Mouse (Mus musculus) embryonic facial prominence, embryonic 13.5 days (tissue): ENCODE data around the gene Emid1. TPM values are rescaled to one million over a fixed set of nuclear protein-coding genes. Genes with fewer than 3 reads are reported as not detected.

Experiments used
- ATAC-seq: fragments of 200-750 bp; cut with Nextera tagmentation; 2 replicates; pipeline ENCODE4 v1.8.0; 2017; ENCODE audit warnings: low read depth; ENCODE audit not compliant: insufficient number of reproducible peaks, insufficient read depth, low FRiP score, low TSS enrichment
- H3K27ac ChIP-seq: fragments of 300-500 bp; sonication (generic); 2 replicates; pipeline ENCODE4 v1.5.1; 2015; ENCODE audit warnings: moderate library complexity, mild to moderate bottlenecking, inconsistent platforms
- H3K27me3 ChIP-seq: fragments of 300-500 bp; sonication (generic); 2 replicates; pipeline ENCODE4 v1.6.1; 2015; ENCODE audit warnings: mild to moderate bottlenecking, inconsistent platforms
- H3K36me3 ChIP-seq: fragments of 300-500 bp; sonication (generic); 2 replicates; pipeline ENCODE4 v1.6.1; 2015; ENCODE audit warnings: mild to moderate bottlenecking, inconsistent platforms
- H3K4me1 ChIP-seq: fragments of 300-500 bp; sonication (generic); 2 replicates; pipeline ENCODE4 v1.6.1; 2015; ENCODE audit warnings: inconsistent platforms
- H3K4me2 ChIP-seq: fragments of 300-500 bp; sonication (generic); 2 replicates; pipeline ENCODE4 v1.6.1; 2015; ENCODE audit warnings: moderate library complexity, mild to moderate bottlenecking, inconsistent platforms
- H3K4me3 ChIP-seq: fragments of 300-500 bp; sonication (generic); 2 replicates; pipeline ENCODE4 v1.5.1; 2015; ENCODE audit warnings: mild to moderate bottlenecking, inconsistent platforms
- H3K9ac ChIP-seq: fragments of 300-500 bp; sonication (generic); 2 replicates; pipeline ENCODE4 v1.6.1; 2015; ENCODE audit warnings: mild to moderate bottlenecking, inconsistent platforms
- H3K9me3 ChIP-seq: fragments of 300-500 bp; sonication (generic); 2 replicates; pipeline ENCODE4 v1.6.1; 2016; ENCODE audit warnings: inconsistent platforms
- WGBS: fragments of 180-500 bp; shearing (Covaris S2); methylation state at CpG from one replicate; pipeline ENCODE4 v1.1.7; 2015; ENCODE audit warnings: mixed read lengths; 5-methylcytosine and 5-hydroxymethylcytosine counted together
- polyA plus RNA-seq: library from polyadenylated mRNA; unstranded; fragments of >200 nt; fragmentation: Nextera tagmentation; extraction: Ambion mirVana; gene quantifications from 2 replicates; pipeline ENCODE4 v1.2.1, GENCODE M21; 2015

Emid1 gene
- polyA plus RNA-seq, 1 experiment from 2014 or later = 50.4 TPM

DNA sequence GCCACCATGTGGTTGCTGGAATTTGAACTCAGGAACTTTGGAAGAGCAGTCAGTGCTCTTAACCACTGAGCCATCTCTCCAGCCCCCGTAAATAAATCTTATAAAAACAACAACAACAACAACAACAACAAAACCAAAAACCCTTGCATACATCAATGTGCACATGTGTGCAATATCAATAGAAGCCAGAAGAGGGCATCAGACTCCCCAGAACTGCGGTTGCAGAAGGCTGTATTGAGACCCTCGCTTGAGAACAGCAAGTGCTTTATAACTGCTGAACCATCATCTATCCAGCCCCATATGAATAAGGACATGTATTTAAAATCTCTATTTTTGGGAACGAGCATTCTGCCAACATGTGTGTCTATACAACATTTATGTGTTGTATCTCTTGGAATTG is 77.2 kb downstream of the Emid1 start:
- no peak for ATAC-seq
- H3K4me1 ChIP-seq = no peaks in the 10 kb centered on the region
- WGBS = 71% methylated on average over 4 of the region's 4 CpGs

GRCm38 (mm10) chr11:5068126-5068971 is 83.7 kb downstream of the Emid1 start:
- no peak overlapping the region for H3K27ac ChIP-seq
- peaks cover 18% of the 10 kb centered on the region for H3K4me1 ChIP-seq
- no peak for ATAC-seq
- H3K9ac ChIP-seq = no peak overlapping the region
- H3K27me3 ChIP-seq = peaks cover 15% of the 10 kb centered on the region
- peaks cover 54% of the 10 kb centered on the region for H3K36me3 ChIP-seq
- no peaks in the 10 kb centered on the region for H3K9me3 ChIP-seq
- H3K4me3 ChIP-seq = no peak overlapping the region
- 88% methylated on average over 9 of the region's 9 CpGs for WGBS
- H3K4me2 ChIP-seq = no peak overlapping the region

More for the DNA sequence above, 77.2 kb downstream of the Emid1 start:
- H3K27me3 ChIP-seq = no peaks in the 10 kb centered on the region
- no peak overlapping the region for H3K4me3 ChIP-seq
- H3K9me3 ChIP-seq = no peaks in the 10 kb centered on the region
- no peak overlapping the region for H3K9ac ChIP-seq
- H3K36me3 ChIP-seq = peaks cover 86% of the 10 kb centered on the region
- H3K27ac ChIP-seq = no peak overlapping the region
- H3K4me2 ChIP-seq = no peak overlapping the region

DNA sequence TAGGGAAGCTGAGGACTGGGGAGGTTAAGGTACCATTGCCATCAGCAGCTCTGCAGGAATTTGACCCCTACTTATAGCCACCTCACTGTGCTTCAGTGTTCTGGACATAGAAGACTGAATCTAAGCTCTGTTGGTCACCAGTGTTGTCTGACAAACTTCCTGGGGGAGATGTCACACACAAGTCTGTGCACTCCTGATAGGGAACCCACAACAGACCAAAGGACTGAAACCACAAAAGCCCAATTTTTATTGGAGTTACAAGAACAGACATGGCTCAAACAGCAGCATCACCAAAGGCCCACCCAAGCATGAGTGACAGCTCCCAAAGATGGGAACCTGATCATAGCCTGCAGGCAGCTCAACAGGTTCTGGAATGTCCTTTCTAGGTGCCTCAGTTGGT is 85.0 kb downstream of the Emid1 start:
- Histone ChIP-seq H3K9ac (no peak overlapping the region), H3K4me3 (no peak overlapping the region), H3K36me3 (peaks cover 41% of the 10 kb centered on the region), H3K27me3 (peaks cover 27% of the 10 kb centered on the region), H3K4me1 (peaks cover 30% of the 10 kb centered on the region), H3K9me3 (no peaks in the 10 kb centered on the region), H3K27ac (no peak overlapping the region), H3K4me2 (no peak overlapping the region)
- no peak for ATAC-seq

DNA sequence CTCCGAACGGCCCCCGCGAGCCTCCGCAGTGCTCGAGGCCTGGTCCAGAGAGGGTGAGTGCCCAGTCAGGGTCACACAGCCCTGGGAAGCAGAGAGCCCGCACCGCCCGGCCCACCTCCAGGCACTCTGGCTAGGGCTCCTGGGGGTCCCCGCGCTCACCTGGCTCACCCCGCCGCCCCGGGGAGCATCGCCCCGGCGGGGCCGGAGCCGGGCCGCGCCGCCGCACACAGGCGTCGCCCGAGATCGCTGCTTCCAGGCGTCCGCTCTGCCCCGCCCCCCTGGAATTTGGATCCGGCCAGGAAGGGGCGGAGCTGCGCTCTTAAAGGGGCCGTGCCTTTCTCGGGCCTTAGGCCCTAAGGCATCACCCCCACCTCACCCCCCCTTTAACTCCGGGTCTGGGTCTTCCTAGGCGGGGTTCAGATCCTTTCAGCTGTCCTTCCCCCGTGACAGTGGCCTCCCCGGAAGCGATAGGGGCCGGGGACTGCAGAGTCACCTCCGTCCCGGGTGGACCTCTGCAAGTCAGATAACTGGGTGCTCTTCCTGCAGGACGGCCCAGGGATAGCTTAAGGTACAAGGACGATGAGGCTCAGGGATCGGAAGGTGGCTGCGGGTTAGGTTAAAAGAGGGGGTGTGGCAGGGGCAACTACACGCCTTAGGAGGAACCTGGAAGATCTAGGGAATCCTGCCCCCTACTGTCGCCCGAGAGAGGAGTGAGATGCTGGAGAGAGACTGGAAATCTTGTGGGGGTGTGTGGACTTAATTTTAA is 86.8 kb downstream of the Emid1 start, which contains the start of gene Gas2l1:
Gene Gas2l1 (minus strand): TSS at position 272 of the 766 bp plus-strand sequence.
- peaks cover 29% of the 10 kb centered on the region for H3K36me3 ChIP-seq
- H3K9ac ChIP-seq = peak within 1 kb of the TSS; percentile 86
- ATAC-seq = peak; percentile 64
- peak within 1 kb of the TSS; percentile 76 for H3K4me3 ChIP-seq
- H3K4me1 ChIP-seq = peaks cover 43% of the 10 kb centered on the region
- no peaks in the 10 kb centered on the region for H3K9me3 ChIP-seq
- peak within 1 kb of the TSS; percentile 95 for H3K4me2 ChIP-seq
- WGBS = under 1% methylated on average over 47 of the region's 50 CpGs
- peaks cover 46% of the 10 kb centered on the region for H3K27me3 ChIP-seq
- H3K27ac ChIP-seq = peak within 1 kb of the TSS; percentile 66; the same call in 1 of the 2 replicates

DNA sequence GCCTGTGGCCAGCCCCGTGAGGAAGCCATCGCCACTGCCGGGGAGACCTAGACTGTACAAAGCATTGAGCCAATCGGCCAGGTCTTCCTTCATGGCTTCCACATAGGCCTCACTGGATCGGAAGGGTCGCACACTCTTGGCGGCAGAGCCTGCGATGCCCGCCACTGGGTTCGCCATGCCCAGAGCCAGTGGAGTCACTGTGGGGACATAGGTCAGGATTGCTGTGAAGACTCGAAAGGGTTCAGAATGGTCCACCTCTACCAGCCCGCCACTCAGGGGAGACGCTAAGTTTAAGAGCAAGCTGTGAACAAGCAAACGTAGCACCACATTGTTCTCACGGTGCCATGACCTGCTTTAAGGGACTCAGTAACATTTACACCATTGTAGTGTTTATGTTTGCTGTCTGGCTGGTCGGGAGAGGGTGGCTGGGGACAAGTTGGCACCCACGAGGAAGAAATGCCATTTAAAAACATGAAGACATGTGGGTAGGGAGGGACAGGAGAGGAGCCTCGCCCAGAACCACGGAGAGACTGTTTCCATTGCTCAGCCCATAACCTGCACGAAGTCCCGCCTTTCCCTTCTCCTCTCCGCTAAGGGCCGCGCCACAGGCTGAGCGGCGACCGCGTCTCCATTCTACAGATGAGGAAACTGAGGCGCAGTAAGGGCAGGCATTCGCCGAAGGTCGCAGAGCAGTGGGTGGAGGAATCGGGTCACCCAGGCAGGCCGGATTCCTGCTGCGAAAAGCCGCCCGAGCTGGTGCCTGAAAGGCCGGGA is 87.6 kb downstream of the Emid1 start:
- H3K4me2 ChIP-seq = peak overlapping the region; percentile 95
- H3K27me3 ChIP-seq = peaks cover 53% of the 10 kb centered on the region
- 15% methylated on average over 38 of the region's 38 CpGs for WGBS
- H3K27ac ChIP-seq = peak overlapping the region; percentile 66; the same call in 1 of the 2 replicates
- ATAC-seq = no peak
- peaks cover 23% of the 10 kb centered on the region for H3K36me3 ChIP-seq
- peaks cover 47% of the 10 kb centered on the region for H3K4me1 ChIP-seq
- no peaks in the 10 kb centered on the region for H3K9me3 ChIP-seq
- peak overlapping the region; percentile 86 for H3K9ac ChIP-seq
- peak overlapping the region; percentile 76 for H3K4me3 ChIP-seq

DNA sequence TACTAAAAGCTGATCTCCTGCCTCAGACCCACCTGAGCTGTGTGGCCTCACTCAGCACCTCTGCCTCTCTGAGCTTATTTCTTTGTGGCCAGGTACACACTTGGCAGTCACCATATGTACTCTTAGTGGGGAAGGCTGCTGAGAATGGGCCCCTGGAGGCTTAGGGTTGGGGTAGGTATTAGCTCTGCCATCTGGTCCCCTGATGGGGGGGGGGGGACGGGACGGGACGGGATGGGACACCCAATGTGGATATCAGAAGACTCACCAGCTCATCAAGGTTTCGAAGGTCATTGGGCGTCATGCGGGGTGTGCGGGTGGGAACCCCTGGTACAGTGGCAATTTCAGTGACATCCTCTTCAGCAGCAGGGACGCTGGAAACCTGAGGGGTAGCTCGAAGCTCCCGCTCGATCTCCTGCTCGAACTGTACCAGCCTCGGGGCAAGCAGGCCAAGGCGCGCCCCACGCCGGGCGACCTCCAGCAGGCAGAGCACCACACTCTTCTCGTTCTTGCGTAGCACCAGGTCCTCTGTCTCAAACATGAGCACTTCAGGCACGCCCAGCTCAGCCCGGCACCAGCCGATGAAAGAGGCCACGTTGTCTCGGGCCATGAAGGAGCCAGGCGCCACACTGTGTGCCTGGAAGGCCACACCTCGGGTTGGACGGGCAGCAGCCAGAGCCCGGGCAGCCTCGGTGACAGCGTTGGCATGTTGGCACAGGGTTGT is 88.3 kb downstream of the Emid1 start:
- 48% methylated on average over 31 of the region's 31 CpGs for WGBS
- H3K9ac ChIP-seq = peak overlapping the region; percentile 86
- H3K27me3 ChIP-seq = peaks cover 61% of the 10 kb centered on the region
- no peaks in the 10 kb centered on the region for H3K9me3 ChIP-seq
- no peak for ATAC-seq
- peaks cover 16% of the 10 kb centered on the region for H3K36me3 ChIP-seq
- peak overlapping the region; percentile 95 for H3K4me2 ChIP-seq
- H3K4me1 ChIP-seq = peaks cover 55% of the 10 kb centered on the region
- no peak overlapping the region for H3K27ac ChIP-seq
- peak overlapping the region; percentile 76 for H3K4me3 ChIP-seq

- Histone ChIP-seq H3K9me3 (no peaks in the 10 kb centered on the region), H3K4me1 (peaks cover 60% of the 10 kb centered on the region), H3K4me2 (peak overlapping the region; percentile 95), H3K9ac (no peak overlapping the region), H3K36me3 (peaks cover 8% of the 10 kb centered on the region), H3K27me3 (peaks cover 68% of the 10 kb centered on the region), H3K27ac (no peak overlapping the region), H3K4me3 (peak overlapping the region; percentile 42; the same call in 1 of the 2 replicates)
- ATAC-seq = no peak
- 62% methylated on average over 13 of the region's 13 CpGs for WGBS
These were observed 89.1 kb downstream of the Emid1 start for GRCm38 (mm10) chr11:5062860-5063505.

DNA sequence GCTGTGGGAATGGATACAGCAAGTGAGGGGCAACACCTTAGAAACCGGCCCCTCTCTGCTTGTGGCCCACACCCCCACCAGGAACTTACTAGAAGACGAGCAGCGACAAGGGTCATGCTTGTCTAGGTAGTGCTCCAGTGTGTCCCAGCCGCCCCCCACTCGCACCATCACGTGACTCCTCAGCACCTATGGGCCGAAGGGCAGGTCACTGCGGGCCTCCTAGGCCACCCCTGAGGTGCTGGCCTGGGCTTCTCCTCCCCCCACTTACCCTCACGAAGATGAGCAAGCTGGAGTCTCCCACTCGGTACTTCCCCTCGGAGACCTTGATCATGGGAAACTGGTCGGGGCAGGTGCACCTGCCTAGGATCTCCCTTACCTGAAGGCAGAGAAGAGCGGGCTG is 89.7 kb downstream of the Emid1 start:
- H3K27me3 ChIP-seq = peaks cover 75% of the 10 kb centered on the region
- peaks cover 66% of the 10 kb centered on the region for H3K4me1 ChIP-seq
- peak overlapping the region; percentile 42 for H3K4me3 ChIP-seq
- 16% methylated on average over 13 of the region's 13 CpGs for WGBS
- ATAC-seq = no peak
- H3K4me2 ChIP-seq = peak overlapping the region; percentile 95
- peak overlapping the region; percentile 71 for H3K9ac ChIP-seq
- H3K27ac ChIP-seq = no peak overlapping the region
- H3K36me3 ChIP-seq = peaks cover 6% of the 10 kb centered on the region; the same call in 1 of the 2 replicates
- no peaks in the 10 kb centered on the region for H3K9me3 ChIP-seq

DNA sequence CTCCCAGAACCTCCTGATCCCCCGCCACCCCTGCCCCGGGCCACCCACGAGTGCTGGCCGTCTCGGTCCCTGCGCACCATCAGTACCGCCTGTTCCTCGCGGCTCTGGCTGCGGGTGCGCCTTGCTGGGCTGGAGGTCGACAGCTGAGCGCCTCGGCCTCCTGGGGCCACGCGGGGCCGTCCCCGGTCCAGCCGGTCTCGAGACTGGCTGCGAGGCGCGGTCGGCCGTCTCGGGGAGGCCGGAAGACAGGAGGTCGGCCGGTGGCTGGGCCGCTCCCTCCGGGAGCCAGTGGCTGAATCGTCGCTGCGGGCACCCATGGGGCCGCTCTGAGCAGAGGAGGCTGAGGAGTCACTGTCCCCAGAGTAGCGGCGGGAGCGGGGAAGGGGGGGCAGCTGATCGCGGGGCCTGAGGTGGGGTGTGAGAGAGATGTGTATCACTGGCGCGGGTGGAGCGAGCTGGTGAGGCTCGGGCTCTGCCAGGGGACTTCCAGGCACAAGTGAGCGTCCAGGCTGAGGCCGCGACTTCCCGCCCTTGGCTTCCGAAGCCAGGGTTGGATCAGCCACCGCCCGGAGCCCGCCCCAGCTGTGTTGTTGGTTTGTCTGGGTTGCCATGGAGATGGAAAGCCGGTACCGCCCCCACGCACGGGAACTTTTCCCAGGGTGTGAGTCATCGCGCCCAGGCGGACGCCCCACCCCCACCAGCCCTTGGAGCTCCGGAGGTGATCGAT is 90.5 kb downstream of the Emid1 start:
- H3K9me3 ChIP-seq = no peaks in the 10 kb centered on the region
- H3K27me3 ChIP-seq = peaks cover 82% of the 10 kb centered on the region
- H3K4me2 ChIP-seq = peak overlapping the region; percentile 95
- H3K36me3 ChIP-seq = peaks cover 6% of the 10 kb centered on the region; the same call in 1 of the 2 replicates
- 2% methylated on average over 62 of the region's 62 CpGs for WGBS
- H3K4me3 ChIP-seq = peak overlapping the region; percentile 42
- no peak overlapping the region for H3K27ac ChIP-seq
- H3K4me1 ChIP-seq = peaks cover 67% of the 10 kb centered on the region
- ATAC-seq = peak; percentile 9; the same call in 1 of the 2 replicates
- peak overlapping the region; percentile 71 for H3K9ac ChIP-seq
